Mouse (Mus musculus) left cerebral cortex, adult 2 months (tissue): ENCODE data around the gene Anapc11. TPM values are rescaled to one million over a fixed set of nuclear protein-coding genes. Genes with fewer than 3 reads are reported as not detected.

Source experiments
- DNase-seq, 2 experiments: peaks; one replicate each; pipeline ENCODE4 v3.0.0; 2021 to 2022; ENCODE audit warnings: low spot score in 2 of 2, mixed read lengths in 1 of 2; ENCODE audit errors: extremely low spot score in 1 of 2
- H3K27ac ChIP-seq: fragments of 200-600 bp; 2 replicates; pipeline ENCODE4 v1.8.1; 2022
- H3K4me3 ChIP-seq: fragments of 200-600 bp; 2 replicates; pipeline ENCODE4 v1.8.1; 2022
- CTCF ChIP-seq: fragments of 200-600 bp; IDR thresholded peaks from 2 replicates; pipeline ENCODE4 v1.8.1; 2022; ENCODE audit warnings: antibody characterized with exemption, mild to moderate bottlenecking, moderate library complexity
- intact Hi-C: fragments of 180-260 bp; cut with DNase I; formaldehyde crosslinking; loops from one replicate; pipeline ENCODE4 v1.15.1; 2025
- total RNA-seq, 2 experiments: library from RNA; stranded (reverse); gene quantifications; 2 replicates each; pipeline ENCODE4 v1.2.3; 2021

Gene Anapc11
- total RNA-seq, 2 experiments from 2014 or later, result 92.9 to 93.0 TPM

DNA sequence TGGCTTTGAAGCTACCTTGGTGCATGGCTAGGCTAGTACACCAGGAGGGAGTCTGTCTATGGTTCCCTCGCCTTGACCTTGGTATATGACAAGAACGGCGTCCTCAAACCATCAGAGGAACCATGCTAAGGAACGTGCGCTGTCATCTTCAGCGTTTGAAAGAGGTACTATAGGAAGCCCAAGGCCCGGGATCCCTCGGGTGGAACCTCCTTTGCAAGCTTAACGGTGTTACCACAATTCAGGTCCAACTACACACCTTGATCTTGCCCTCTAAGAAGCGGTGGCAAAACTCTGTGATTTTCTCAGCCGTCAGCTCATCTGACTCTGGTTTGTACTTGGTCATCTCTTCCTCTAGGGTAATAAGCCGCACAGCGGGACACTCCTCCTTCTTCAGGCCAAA lies 35.3 kb upstream of the Anapc11 start:
- no peak for DNase-seq
- intact Hi-C loops, result no loop called here
- no peak overlapping the region for H3K4me3 ChIP-seq
- no peak for TF ChIP-seq CTCF
- H3K27ac ChIP-seq, result no peak overlapping the region

DNA sequence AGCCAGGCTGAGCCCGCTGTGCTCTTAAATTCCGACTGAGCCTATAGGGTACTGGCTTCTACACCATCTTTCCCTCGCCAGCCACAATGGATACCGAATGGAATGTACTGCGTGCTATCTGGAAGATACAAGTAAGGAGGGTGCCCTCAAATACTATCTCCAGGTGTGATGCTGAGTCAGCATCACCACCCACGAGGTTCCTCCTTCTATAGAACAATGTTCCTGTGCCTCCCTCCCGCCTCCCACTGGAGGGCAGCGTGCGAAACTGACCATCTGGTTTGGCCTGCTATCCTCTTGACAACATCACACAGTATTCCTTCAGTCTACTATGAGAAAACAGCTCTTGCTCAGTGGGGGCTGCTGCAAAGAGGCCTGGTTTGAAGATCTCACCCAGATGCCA lies 33.1 kb upstream of the Anapc11 start:
- Histone ChIP-seq H3K27ac (no peak overlapping the region), H3K4me3 (no peak overlapping the region)
- intact Hi-C loops, result no loop called here
- no peak for TF ChIP-seq CTCF
- DNase-seq, result no peak

DNA sequence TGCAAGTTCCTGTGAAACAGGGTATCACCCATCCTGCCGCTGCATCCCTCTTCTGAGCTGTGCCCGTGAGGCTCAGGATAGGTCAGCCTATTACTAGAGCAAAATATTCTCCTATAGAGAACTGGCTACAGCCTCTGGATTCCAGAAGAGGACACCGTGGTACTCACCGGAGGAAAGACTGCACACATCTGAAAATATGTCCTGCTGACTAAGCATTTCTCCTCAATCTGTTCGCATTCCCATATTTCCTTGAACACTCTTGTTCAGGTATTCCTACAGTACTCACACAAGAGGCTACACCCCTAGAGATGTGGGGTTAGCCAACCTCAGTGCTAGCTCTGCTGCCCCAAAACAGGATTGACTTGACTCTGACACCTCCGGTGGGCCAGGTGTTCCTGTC lies 29.9 kb upstream of the Anapc11 start:
- DNase-seq, result no peak
- TF ChIP-seq CTCF, result no peak
- intact Hi-C loops, result no loop called here
- no peak overlapping the region for H3K27ac ChIP-seq
- no peak overlapping the region for H3K4me3 ChIP-seq

DNA sequence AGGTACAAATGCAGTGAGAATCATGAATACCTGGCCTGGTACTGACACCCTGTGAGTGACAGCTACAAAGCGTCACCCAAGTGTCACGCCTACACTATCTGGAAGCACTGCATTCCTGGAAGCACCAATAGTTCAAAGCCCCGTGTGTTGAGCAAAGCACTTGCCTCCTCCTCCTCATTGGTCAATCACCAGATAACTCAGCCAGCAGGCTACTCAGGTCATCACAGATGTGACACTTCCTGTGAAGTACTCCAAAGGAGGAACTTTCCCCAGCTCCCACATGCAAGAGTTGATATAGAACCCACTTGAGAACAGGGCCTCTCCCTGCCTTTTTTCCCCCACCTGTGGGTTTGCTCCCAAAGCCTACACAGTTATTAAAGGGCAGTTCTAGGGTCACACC lies 27.1 kb upstream of the Anapc11 start:
- DNase-seq, result no peak
- no peak overlapping the region for H3K4me3 ChIP-seq
- TF ChIP-seq CTCF, result no peak
- intact Hi-C loops, result no loop called here
- no peak overlapping the region for H3K27ac ChIP-seq

DNA sequence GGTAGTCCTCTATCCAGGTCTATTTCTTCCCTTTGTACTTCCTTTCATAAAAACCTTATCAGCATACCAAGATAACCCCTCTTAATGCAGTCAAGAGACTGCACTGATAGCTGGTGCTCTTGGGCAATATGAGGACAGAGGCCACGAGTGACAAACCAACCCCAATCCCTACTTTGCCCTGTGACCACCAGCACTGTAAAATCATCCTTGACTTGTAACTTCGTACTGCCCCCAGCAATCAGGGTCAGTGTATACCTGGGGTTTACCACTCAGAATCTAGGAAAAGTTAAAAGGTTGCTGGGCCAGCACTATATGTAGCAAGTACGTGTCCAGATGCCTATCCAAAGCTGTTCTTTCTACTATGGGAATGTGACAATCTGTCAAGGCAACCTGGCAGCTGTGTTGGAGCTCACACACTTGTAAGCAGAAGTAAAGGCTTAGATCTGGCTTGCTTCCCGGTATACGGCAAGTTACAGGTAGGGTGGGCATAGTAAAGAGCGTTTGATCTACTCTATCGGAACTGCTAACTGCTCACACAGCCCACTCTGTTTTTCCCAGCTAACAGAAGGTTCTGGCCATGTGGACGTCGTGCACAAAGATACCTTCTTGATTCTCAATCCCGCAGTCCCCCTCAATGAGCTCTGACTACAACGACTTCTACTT lies 26.3 kb upstream of the Anapc11 start:
- Histone ChIP-seq H3K4me3 (peak overlapping the region; percentile 84), H3K27ac (peak overlapping the region; percentile 89)
- no peak for DNase-seq
- TF ChIP-seq CTCF, result no peak
- intact Hi-C loops, result loop anchor here (2.0 kb wide), 1 partner anchor 53 kb away; no protein-coding TSS in a partner anchor

DNA sequence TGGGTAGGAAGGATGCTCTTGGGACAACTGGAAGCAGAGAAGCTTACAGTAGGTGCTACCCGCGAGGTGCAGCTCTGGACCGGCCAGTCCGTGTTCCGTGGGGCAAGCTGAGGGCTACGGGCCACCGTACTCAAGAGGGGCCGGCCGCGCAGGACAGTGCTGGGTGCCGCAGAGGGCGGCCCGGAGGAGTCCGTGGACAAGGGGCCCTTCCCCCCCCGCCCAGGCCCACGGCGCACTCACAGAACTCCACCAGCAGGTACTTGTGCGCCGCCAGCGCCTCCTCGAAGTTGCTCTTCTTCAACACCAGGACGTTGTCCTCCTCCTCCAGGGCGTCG lies 25.8 kb upstream of the Anapc11 start:
- TF ChIP-seq CTCF, result no peak
- H3K27ac ChIP-seq, result peak overlapping the region; percentile 89
- intact Hi-C loops, result loop anchor here (2.0 kb wide), 1 partner anchor 54 kb away; no protein-coding TSS in a partner anchor
- H3K4me3 ChIP-seq, result peak overlapping the region; percentile 84
- DNase-seq, result no peak

DNA sequence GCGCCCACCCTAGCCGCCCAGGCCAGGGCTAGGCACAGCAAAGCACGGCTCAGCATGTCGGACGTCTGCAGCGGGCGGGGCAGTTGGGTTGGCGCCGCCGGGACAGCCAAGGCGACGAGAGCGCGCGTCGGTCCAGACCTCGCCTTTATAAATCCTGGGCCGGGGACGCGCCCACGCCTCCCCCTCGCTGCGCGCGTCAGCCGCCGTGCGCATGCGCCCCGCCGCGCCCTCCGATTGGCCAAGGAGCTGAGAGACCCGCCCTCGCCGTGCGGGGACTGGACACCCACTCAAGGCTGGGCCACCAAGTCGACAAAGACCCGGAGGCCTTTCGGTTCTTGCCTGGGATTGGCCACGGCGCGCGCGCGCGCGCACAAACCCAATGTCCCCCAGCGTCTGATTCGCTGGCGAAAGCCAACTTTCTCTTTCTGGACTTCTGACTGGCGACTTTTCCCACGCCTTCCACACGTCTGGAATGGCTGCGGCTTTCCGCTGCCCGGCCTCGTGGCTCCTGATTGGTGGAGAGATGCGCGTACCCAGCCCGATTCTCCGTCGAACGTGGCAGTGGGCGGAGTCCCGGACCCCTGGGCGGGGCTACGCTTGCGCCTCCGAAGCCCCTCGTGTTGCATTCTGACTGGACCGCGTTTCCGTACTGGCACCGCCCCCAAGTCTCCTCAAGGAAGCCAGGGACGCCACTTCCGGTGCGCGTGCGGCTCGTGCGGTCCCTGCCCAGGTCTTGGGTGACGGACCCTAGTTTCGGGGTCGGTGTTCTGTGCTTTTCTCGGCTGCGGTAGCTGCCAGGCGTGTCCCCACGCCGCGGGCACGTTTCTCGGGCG lies 25.3 kb upstream of the Anapc11 start, which contains the start of gene P4hb:
Gene P4hb, minus strand, starts transcription at position 502 of the 833 bp plus-strand sequence.
- no peak; the same call in 1 of the 2 replicates for TF ChIP-seq CTCF
- Histone ChIP-seq H3K27ac (peak within 1 kb of the TSS; percentile 91), H3K4me3 (peak within 1 kb of the TSS; percentile 84)
- DNase-seq, result peak; percentile 99 to 100
- intact Hi-C loops, result loop anchor here (1.0 to 2.0 kb wide), 2 partner anchors 54 to 106 kb away; partner anchors contain the start of gene Arl16

DNA sequence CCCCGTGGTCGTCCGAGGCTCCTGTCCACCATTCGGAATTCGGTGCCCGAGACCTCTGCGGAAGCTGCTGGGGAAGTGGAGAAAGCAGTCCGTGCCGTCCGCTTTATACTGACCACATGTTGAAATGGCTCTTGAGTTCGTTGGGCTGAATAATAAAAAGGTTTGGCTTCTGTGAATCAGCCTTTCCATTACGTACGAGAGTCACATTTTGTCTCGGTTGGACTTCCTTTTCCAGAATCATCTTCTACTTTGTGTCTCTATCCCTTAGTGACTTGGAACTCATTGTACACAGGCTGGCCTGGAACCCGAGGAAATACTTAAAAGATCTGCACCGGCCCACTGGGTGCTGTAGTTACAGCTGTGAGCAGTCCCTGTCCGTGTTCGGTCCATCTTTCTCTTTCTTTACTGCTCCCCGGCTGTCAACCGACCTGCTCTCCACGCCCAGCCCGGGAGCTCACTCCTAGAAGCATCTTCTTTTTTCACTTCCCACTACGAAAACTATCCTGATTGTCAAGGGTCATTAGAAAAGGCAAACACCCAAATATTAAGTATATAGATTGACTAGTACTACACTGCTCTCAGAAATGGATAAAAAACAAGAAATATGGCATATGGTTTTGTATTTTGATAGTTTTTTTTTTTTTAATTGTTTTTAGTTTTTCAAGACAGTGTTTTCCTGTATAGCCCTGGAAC lies 24.5 kb upstream of the Anapc11 start:
- DNase-seq, result no peak
- intact Hi-C loops, result loop anchor here (1.0 to 2.0 kb wide), 2 partner anchors 55 to 106 kb away; partner anchors contain the start of gene Arl16

DNA sequence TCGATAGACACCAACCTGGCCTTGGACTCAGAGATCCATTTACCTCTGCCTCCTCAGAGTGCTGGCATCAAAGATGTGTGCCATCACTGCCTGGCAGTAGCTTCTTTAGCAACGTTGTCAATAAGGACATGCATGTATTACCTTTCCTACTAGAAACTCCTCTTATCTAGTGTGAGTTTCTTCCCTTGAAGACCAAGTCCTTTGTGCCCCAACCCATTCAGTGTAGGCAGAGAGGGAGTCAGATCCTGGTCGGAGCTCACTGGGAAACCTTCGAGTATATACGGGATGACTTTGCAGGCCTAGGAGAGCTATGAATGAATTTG lies 24.0 kb upstream of the Anapc11 start:
- intact Hi-C loops, result no loop called here
- DNase-seq, result no peak
- Histone ChIP-seq H3K27ac (no peak overlapping the region), H3K4me3 (peak overlapping the region; percentile 84; the same call in 1 of the 2 replicates)
- no peak for TF ChIP-seq CTCF

More for the DNA sequence above, 24.5 kb upstream of the Anapc11 start:
- no peak for TF ChIP-seq CTCF
- peak overlapping the region; percentile 84 for H3K4me3 ChIP-seq
- peak overlapping the region; percentile 91 for H3K27ac ChIP-seq

DNA sequence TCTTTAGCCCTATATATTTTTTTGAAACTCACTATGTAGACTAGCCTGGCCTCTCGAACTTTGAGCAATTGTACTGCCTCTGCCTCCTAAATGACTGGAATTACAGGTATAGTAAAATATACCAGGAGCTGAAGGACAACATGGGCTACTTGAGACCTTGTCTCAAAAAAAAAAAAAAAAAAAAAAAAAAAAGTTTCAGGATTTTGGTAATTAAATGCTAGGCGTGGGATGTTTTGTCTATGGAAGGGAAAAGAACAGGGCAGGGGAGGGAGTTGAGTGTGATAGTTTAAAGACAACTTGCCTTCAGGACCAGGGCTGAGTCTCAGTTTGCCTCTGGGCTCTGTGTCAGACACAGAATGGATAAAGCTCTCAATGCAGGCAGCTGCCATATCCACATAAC lies 23.2 kb upstream of the Anapc11 start:
- no peak for TF ChIP-seq CTCF
- DNase-seq, result no peak
- Histone ChIP-seq H3K27ac (no peak overlapping the region), H3K4me3 (no peak overlapping the region)
- intact Hi-C loops, result no loop called here

DNA sequence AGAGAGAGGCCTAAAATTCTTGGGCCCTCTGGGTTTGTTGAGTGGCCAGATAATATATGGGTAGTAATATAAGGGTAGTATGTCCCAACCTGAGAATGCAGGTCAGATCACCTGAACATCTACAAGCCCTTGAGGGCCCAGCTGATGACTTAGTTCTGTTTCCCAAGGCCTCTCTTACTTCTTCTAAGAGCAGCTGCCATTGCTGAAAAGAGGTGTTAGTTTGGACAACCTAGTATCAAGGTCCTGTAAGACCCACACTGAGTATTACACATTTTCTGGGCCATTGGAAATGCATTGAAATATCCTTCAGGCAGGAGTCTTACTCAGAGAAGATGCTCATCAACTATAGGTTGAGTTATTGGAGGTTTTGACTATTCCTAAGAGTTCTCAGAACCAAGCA lies 22.3 kb upstream of the Anapc11 start:
- H3K4me3 ChIP-seq, result no peak overlapping the region
- no peak for TF ChIP-seq CTCF
- no peak for DNase-seq
- no peak overlapping the region for H3K27ac ChIP-seq
- intact Hi-C loops, result loop anchor here (2.0 kb wide), 1 partner anchor 91 kb away; the partner anchor contains the start of gene Mrpl12

DNA sequence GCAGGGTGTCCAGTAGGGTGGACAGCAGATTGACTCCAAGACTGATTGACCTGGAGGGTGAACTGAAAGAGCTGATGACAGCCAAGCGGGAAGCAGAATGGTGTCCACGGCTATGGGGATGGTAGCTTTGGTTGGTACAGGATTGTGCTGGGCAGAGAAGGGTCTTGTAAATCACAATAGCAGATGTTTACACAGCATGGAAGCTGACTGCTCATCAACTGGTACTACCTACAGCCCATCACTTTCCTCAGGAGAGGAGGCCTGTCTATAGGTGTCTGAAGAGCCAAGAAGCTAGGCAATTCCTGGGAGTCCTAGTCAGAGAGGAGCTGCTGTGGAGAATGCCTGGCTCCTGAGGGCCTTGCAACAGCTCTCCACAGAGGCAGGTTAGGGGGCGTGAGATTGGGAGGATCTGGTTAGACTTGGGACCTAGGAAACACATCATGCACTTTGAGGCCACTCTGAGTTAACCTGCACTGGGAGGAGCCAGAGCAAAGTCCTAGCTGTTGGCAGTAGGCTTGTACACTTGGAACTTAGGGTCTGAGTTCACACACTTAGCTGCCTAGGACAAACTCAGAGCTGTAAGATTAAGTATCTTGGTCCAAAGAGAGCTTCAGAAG lies 21.7 kb upstream of the Anapc11 start:
- intact Hi-C loops, result loop anchor here (2.0 kb wide), 1 partner anchor 92 kb away; the partner anchor contains the start of gene Mrpl12
- Histone ChIP-seq H3K4me3 (no peak overlapping the region), H3K27ac (no peak overlapping the region)
- no peak for DNase-seq
- no peak for TF ChIP-seq CTCF
